Mouse (Mus musculus) MEL (cell line): ENCODE measurements around the gene Gm11985.

ENCODE experiments used
- CTCF ChIP-seq, 3 experiments: IDR thresholded peaks in 2 of 3; conservative IDR thresholded peaks in 1 of 3; 2 replicates each; pipeline ENCODE4 v1.5.1; 2011 to 2012; ENCODE audit warnings: low read length in 3 of 3, low read depth in 2 of 3, mild to moderate bottlenecking in 2 of 3, improper control_type of control experiment in 1 of 3, inconsistent platforms in 1 of 3, mixed read lengths in 1 of 3, moderate library complexity in 1 of 3; ENCODE audit not compliant: control insufficient read depth in 1 of 3, insufficient read depth in 1 of 3, poor library complexity in 1 of 3, severe bottlenecking in 1 of 3
- MEF2A ChIP-seq: IDR thresholded peaks from 2 replicates; pipeline ENCODE4 v1.6.1; 2014; ENCODE audit warnings: low read depth, mild to moderate bottlenecking, inconsistent platforms, low read length, improper control_type of control experiment; ENCODE audit not compliant: poor library complexity, insufficient replicate concordance, severe bottlenecking; ENCODE audit errors: extremely low read depth
- POLR2A ChIP-seq, 2 experiments: IDR thresholded peaks; 2 replicates each; pipeline ENCODE4 v1.6.1; 2011 to 2012; ENCODE audit warnings: low read length in 2 of 2, mild to moderate bottlenecking in 2 of 2, control low read depth in 1 of 2, improper control_type of control experiment in 1 of 2, low read depth in 1 of 2, moderate library complexity in 1 of 2; ENCODE audit not compliant: control insufficient read depth in 1 of 2, insufficient read depth in 1 of 2, poor library complexity in 1 of 2

DNA sequence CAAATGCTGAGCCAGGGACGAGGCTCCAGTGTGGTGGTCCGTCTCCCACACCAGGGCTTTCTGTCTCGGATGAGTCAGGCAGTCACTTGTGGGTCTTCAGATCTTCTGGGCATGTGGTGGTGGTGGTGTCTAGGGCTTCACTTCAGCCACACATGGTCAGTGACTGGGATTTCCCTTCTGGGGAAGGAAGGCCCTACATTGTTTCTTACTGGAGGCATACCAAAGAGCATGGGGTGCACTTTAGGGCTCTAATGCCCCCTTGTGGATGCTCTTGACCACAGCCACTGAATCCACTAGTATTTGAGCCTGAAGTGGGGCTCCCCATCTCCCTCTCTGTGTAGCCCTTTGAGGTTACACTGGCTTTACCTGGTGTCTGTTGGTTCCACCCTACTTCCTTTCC, 47.9 kb downstream of the Gm11985 start:
- TF ChIP-seq CTCF (IDR thresholded peaks at IDR 0.05 in 2 of 3, conservative IDR thresholded peaks at IDR 0.05 in 1 of 3; ENCODE audit: control insufficient read depth in 1 of 3, insufficient read depth in 1 of 3, low read depth in 2 of 3, low read length in 3 of 3, poor library complexity in 1 of 3, severe bottlenecking in 1 of 3) (peak in 1 of 3 experiments; percentile 12; a peak in 1 of 6 replicates), MEF2A (no peak), POLR2A (IDR thresholded peaks at IDR 0.05; ENCODE audit: control insufficient read depth in 1 of 2, insufficient read depth in 1 of 2, low read depth in 1 of 2, low read length in 2 of 2, poor library complexity in 1 of 2) (no peak)
